Comparison of ENCODE assay signal across 15 mouse cellular contexts in the genomic region with DNA sequence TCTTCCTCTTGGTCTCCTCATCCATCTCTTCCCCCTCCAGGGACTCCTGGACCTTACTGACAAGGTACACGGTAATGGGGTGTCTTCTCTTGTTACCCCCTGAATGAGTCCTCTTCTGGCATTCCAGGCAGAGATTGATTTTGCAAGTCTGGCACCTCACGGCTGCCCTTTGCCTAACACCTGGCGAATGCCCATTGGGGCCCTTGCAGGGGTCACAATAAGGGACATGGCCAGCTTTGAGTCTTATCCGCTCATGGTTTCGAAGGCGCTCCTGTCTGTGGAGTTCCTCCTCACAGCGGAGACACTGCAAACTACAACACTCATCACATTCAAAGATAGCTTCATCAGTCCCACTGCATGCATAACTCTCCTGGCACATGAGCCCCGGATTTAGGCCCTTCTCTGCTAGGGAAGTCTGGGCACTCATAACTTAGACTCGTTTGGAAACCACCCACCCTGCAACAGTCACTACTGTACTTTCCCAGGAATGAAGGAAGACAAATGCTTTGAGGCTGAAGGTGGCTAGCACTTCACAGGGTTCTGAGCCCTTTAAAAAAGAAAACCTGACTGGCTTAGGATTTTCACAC. TPM values are rescaled to one million over a fixed set of nuclear protein-coding genes. Genes with fewer than 3 reads are reported as not detected.
A peak's percentile ranks its signal among the peaks of the same experiment; 100 is the strongest.
DNase-seq lines count a peak whose midpoint lies in the region; ATAC-seq and TF ChIP-seq lines count a peak whose summit lies in the region.
"Had no signal": no experiment of that assay in that cellular context is flagged by ENCODE, and none has a peak within 500 bp of the region (broad histone marks: within the 10 kb centered on the region; RNA-seq: fewer than 3 reads in every experiment).

No protein-coding gene starts in this region.

- no peak overlapping the region for H3K4me3 ChIP-seq in heart, embryonic 13.5 days
- no peak overlapping the region for H3K4me3 ChIP-seq in heart, adult 2 months
- H3K4me3 ChIP-seq in midbrain, embryonic 13.5 days (replicated peaks): no peak overlapping the region
- no peak overlapping the region for H3K4me3 ChIP-seq in midbrain, embryonic 16.5 days (ENCODE audit: low read depth, low read length)
- H3K4me3 ChIP-seq: liver, embryonic 13.5 days had no signal

- no peak for TF ChIP-seq POLR2A in heart, adult 2 months (IDR thresholded peaks at IDR 0.05; ENCODE audit: insufficient read depth, low read depth, low read length)

- WGBS in heart, embryonic 13.5 days: 70% methylated on average over 9 of the region's 9 CpGs
- 76% methylated on average over 9 of the region's 9 CpGs for WGBS in heart, adult 2 months
- 91% methylated on average over 9 of the region's 9 CpGs for WGBS in midbrain, embryonic 13.5 days
- 92% methylated on average over 9 of the region's 9 CpGs for WGBS in midbrain, embryonic 16.5 days

- peaks cover 54% of the 10 kb centered on the region for H3K36me3 ChIP-seq in heart, embryonic 13.5 days
- peaks cover 15% of the 10 kb centered on the region for H3K36me3 ChIP-seq in heart, adult 2 months (ENCODE audit: control insufficient read depth, insufficient read depth, low read length)
- H3K36me3 ChIP-seq in midbrain, embryonic 13.5 days: peaks cover 47% of the 10 kb centered on the region
- peaks cover 19% of the 10 kb centered on the region for H3K36me3 ChIP-seq in midbrain, embryonic 16.5 days (ENCODE audit: control insufficient read depth, insufficient read depth, low read length)

- no peak overlapping the region for H3K4me2 ChIP-seq in heart, embryonic 13.5 days
- peak overlapping the region; percentile 82 for H3K4me2 ChIP-seq in midbrain, embryonic 13.5 days (replicated peaks)
- no peak overlapping the region for H3K4me2 ChIP-seq in midbrain, embryonic 16.5 days (ENCODE audit: low read length)
- H3K4me2 ChIP-seq: liver, embryonic 13.5 days had no signal

- TF ChIP-seq EP300 in heart, adult 2 months (IDR thresholded peaks at IDR 0.05; ENCODE audit: insufficient read depth, low read depth, low read length): no peak

- TF ChIP-seq CTCF in heart, adult 2 months (IDR thresholded peaks at IDR 0.05): no peak

- H3K9ac ChIP-seq in heart, embryonic 13.5 days: peak overlapping the region; percentile 99; the same call in 1 of the 2 replicates
- no peak overlapping the region for H3K9ac ChIP-seq in heart, adult 2 months (ENCODE audit: low read depth, low read length)
- 0 out of 2 replicates have a peak overlapping the region, but pooled peaks have one; percentile 25 for H3K9ac ChIP-seq in midbrain, embryonic 13.5 days (replicated peaks)
- no peak overlapping the region for H3K9ac ChIP-seq in midbrain, embryonic 16.5 days (ENCODE audit: low read depth, low read length)
- H3K9ac ChIP-seq: liver, embryonic 13.5 days had no signal

- no peaks in the 10 kb centered on the region for H3K9me3 ChIP-seq in heart, embryonic 13.5 days
- no peaks in the 10 kb centered on the region for H3K9me3 ChIP-seq in midbrain, embryonic 13.5 days
- H3K9me3 ChIP-seq in midbrain, embryonic 16.5 days (replicated peaks; ENCODE audit: control insufficient read depth, low read length, poor library complexity, severe bottlenecking): no peaks in the 10 kb centered on the region
- H3K9me3 ChIP-seq: liver, embryonic 13.5 days had no signal

- H3K4me1 ChIP-seq in heart, embryonic 13.5 days: peaks cover 32% of the 10 kb centered on the region
- H3K4me1 ChIP-seq in heart, adult 2 months (ENCODE audit: control insufficient read depth, insufficient read depth, low read length): no peaks in the 10 kb centered on the region; the same call in 1 of the 2 replicates
- peaks cover 38% of the 10 kb centered on the region for H3K4me1 ChIP-seq in midbrain, embryonic 13.5 days (replicated peaks)
- peaks cover 30% of the 10 kb centered on the region for H3K4me1 ChIP-seq in midbrain, embryonic 16.5 days (ENCODE audit: control insufficient read depth, insufficient read depth, low read length)

- no peak for DNase-seq in heart, adult 2 months
- peak; percentile 9 to 36 for DNase-seq in frontal cortex, postnatal 36 days (ENCODE audit: low spot score in 2 of 2)
- peak; percentile 7 to 34 for DNase-seq in right cerebral cortex, postnatal 36 days (ENCODE audit: low spot score in 2 of 2)
- no peak for DNase-seq in adrenal gland, postnatal 36 days
- DNase-seq: cerebellum, adult 11-12 months; gastrocnemius, postnatal 36 days; kidney, adult 11 months; kidney, postnatal 10 days; liver, embryonic 13.5 days; lung, postnatal 14 days; retina, postnatal 1 day had no signal

- H3K79me2 ChIP-seq in heart, adult 2 months (replicated peaks; ENCODE audit: control insufficient read depth, insufficient read depth, low read length): peaks cover 2% of the 10 kb centered on the region; the same call in 1 of the 2 replicates

- intact Hi-C loops in heart, adult 2 months (cut with DNase I): no loop called here

- no peak for ATAC-seq in heart, embryonic 13.5 days (ENCODE audit: extremely low read depth, insufficient number of reproducible peaks, low FRiP score, low TSS enrichment)
- no peak for ATAC-seq in midbrain, embryonic 13.5 days
- no peak for ATAC-seq in midbrain, embryonic 16.5 days
- ATAC-seq: forebrain, embryonic 16.5 days had no signal

- no peaks in the 10 kb centered on the region for H3K27me3 ChIP-seq in heart, embryonic 13.5 days (replicated peaks)
- H3K27me3 ChIP-seq in heart, adult 2 months (ENCODE audit: control insufficient read depth, insufficient read depth, low read length): no peaks in the 10 kb centered on the region
- no peaks in the 10 kb centered on the region for H3K27me3 ChIP-seq in midbrain, embryonic 13.5 days
- no peaks in the 10 kb centered on the region for H3K27me3 ChIP-seq in midbrain, embryonic 16.5 days (ENCODE audit: control insufficient read depth, insufficient read depth, low read depth, low read length)
- H3K27me3 ChIP-seq: liver, embryonic 13.5 days had no signal

- H3K27ac ChIP-seq in heart, embryonic 13.5 days (replicated peaks): no peak overlapping the region
- no peak overlapping the region for H3K27ac ChIP-seq in heart, adult 2 months
- H3K27ac ChIP-seq in midbrain, embryonic 13.5 days: no peak overlapping the region
- H3K27ac ChIP-seq in midbrain, embryonic 16.5 days (ENCODE audit: low read length): no peak overlapping the region
- H3K27ac ChIP-seq: liver, embryonic 13.5 days had no signal

RNA-seq across cellular contexts. Expression of a gene that starts 2.5 kb away (rescaled TPM):
- 14.6 and 15.9 TPM in 2 replicates for polyA plus RNA-seq in heart, embryonic 13.5 days (2015; fragmentation: Nextera tagmentation; extraction: Ambion mirVana)
- total RNA-seq in heart, adult 2 months (2021): 10 to 100 TPM; 13.4 to 15.3 TPM
- polyA plus RNA-seq in heart, adult 2 months (2012; rRNA removed): 10.0 and 17.7 TPM in 2 replicates
- 33.5 and 34.6 TPM in 2 replicates for polyA plus RNA-seq in midbrain, embryonic 13.5 days (2015; fragmentation: Nextera tagmentation; extraction: Ambion mirVana)
- polyA plus RNA-seq in midbrain, embryonic 16.5 days (2015; fragmentation: Nextera tagmentation; extraction: Ambion mirVana): 27.3 and 28.6 TPM in 2 replicates
- total RNA-seq in adrenal gland, postnatal 36 days (2021): 10 to 100 TPM; 35.8 to 36.0 TPM

RNA-seq across cellular contexts. Expression of a gene that starts 36.5 kb away (rescaled TPM):
- polyA plus RNA-seq in heart, embryonic 13.5 days (2015; fragmentation: Nextera tagmentation; extraction: Ambion mirVana): 151 and 168 TPM in 2 replicates
- 10 to 100 TPM; 37.3 to 49.6 TPM for total RNA-seq in heart, adult 2 months (2021)
- polyA plus RNA-seq in heart, adult 2 months (2012; rRNA removed): 27.4 and 58.5 TPM in 2 replicates
- polyA plus RNA-seq in midbrain, embryonic 13.5 days (2015; fragmentation: Nextera tagmentation; extraction: Ambion mirVana): 301 and 329 TPM in 2 replicates
- 236 and 262 TPM in 2 replicates for polyA plus RNA-seq in midbrain, embryonic 16.5 days (2015; fragmentation: Nextera tagmentation; extraction: Ambion mirVana)
- total RNA-seq in adrenal gland, postnatal 36 days (2021): 100 to 1,000 TPM in 1 of 2 experiments, 10 to 100 TPM in 1; 86.8 to 104 TPM

Comparison
In these comparisons a context has a peak if more than half of its experiments do, and no peak if none do; other contexts are left out.
1. H3K9ac ChIP-seq: peak in heart, embryonic 13.5 days (single experiment) and midbrain, embryonic 13.5 days (single experiment); none in heart, adult 2 months (single experiment) and midbrain, embryonic 16.5 days (single experiment).
2. DNase-seq: peak in frontal cortex, postnatal 36 days (2 of 2) and right cerebral cortex, postnatal 36 days (2 of 2); none in heart, adult 2 months (0 of 2) and adrenal gland, postnatal 36 days (0 of 2).